Mouse (Mus musculus): Measurements from ENCODE around the gene Catsperz.
A peak's percentile ranks its signal among the peaks of the same experiment; 100 is the strongest.

The Catsperz gene

GRCm38 (mm10) chr19:6943709-6944108, 18.5 kb upstream of the Catsperz start:
- DNase-seq (ENCODE audit: low spot score in 2 of 2), result no peak

GRCm38 (mm10) chr19:6942764-6943163, 17.6 kb upstream of the Catsperz start:
- DNase-seq (ENCODE audit: low spot score in 2 of 2), result no peak

- peak; percentile 91 to 95 for DNase-seq (ENCODE audit: low spot score in 2 of 2)
Observed at GRCm38 (mm10) chr19:6942249-6942691, 17.1 kb upstream of the Catsperz start, which contains the start of gene Gpr137. Gene Gpr137, minus strand, starts transcription at chr19:6942480.

GRCm38 (mm10) chr19:6941372-6942248, 16.4 kb upstream of the Catsperz start, which contains the start of gene Bad:
Gene Bad, plus strand, starts transcription at chr19:6941861.
- peak; percentile 90 to 97 for DNase-seq (ENCODE audit: low spot score in 2 of 2)

GRCm38 (mm10) chr19:6940396-6941351, 15.5 kb upstream of the Catsperz start:
- no peak for DNase-seq (ENCODE audit: low spot score in 2 of 2)

- DNase-seq (ENCODE audit: low spot score in 2 of 2), result no peak
Observed at GRCm38 (mm10) chr19:6939106-6940002, 14.2 kb upstream of the Catsperz start.

- no peak for DNase-seq (ENCODE audit: low spot score in 2 of 2)
Observed at GRCm38 (mm10) chr19:6937541-6938465, 12.6 kb upstream of the Catsperz start.

- DNase-seq (ENCODE audit: low spot score in 2 of 2), result no peak
Observed at GRCm38 (mm10) chr19:6936299-6936698, 11.1 kb upstream of the Catsperz start.

- DNase-seq (ENCODE audit: low spot score in 2 of 2), result no peak
Observed at GRCm38 (mm10) chr19:6934195-6934977, 9.2 kb upstream of the Catsperz start, which contains the start of gene Kcnk4. Gene Kcnk4, minus strand, starts transcription at chr19:6934515.

GRCm38 (mm10) chr19:6933436-6934194, 8.4 kb upstream of the Catsperz start:
- peak in 1 of 2 experiments; percentile 44 for DNase-seq (ENCODE audit: low spot score in 2 of 2)

GRCm38 (mm10) chr19:6933102-6933435, 7.9 kb upstream of the Catsperz start:
- no peak for DNase-seq (ENCODE audit: low spot score in 2 of 2)

GRCm38 (mm10) chr19:6932018-6932417, 6.8 kb upstream of the Catsperz start:
- DNase-seq (ENCODE audit: low spot score in 2 of 2), result no peak

GRCm38 (mm10) chr19:6931002-6931401, 5.8 kb upstream of the Catsperz start:
- DNase-seq (ENCODE audit: low spot score in 2 of 2), result no peak

GRCm38 (mm10) chr19:6928080-6928479, 2.9 kb upstream of the Catsperz start:
- DNase-seq (ENCODE audit: low spot score in 2 of 2), result no peak

GRCm38 (mm10) chr19:6926559-6927255, 1.5 kb upstream of the Catsperz start:
- peak; percentile 68 to 78 for DNase-seq (ENCODE audit: low spot score in 2 of 2)

GRCm38 (mm10) chr19:6925611-6926329, 590 bp upstream of the Catsperz start:
- no peak for DNase-seq (ENCODE audit: low spot score in 2 of 2)
